Mouse (Mus musculus): Measurements from ENCODE around the gene Rnf182. TPM values are rescaled to one million over a fixed set of nuclear protein-coding genes. Genes with fewer than 3 reads are reported as not detected.

The Rnf182 gene
- total RNA-seq, 2 experiments from 2014 or later, result 0.08 to 0.27 TPM

DNA sequence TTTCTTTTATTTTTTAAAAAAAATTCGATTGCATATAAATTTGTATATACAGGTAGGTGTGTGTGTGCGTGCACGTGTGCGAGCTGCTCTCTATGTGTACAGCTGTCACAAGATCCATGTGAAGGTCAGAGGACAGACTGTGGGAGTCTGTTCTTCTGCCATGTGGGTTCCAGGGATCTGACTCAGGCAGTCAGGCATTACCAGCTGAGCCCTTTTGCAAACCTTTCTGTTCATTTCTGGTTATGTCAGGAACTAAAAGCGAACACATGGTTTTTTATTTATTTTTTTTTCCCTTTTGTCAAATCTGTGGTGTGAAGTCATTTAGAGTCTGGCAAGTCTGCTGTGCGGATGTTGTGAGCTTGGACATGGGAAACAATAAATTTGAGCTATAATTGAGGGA lies 6.7 kb upstream of the Rnf182 start:
- intact Hi-C loops (cut with DNase I), result no loop called here
- no peak for DNase-seq

DNA sequence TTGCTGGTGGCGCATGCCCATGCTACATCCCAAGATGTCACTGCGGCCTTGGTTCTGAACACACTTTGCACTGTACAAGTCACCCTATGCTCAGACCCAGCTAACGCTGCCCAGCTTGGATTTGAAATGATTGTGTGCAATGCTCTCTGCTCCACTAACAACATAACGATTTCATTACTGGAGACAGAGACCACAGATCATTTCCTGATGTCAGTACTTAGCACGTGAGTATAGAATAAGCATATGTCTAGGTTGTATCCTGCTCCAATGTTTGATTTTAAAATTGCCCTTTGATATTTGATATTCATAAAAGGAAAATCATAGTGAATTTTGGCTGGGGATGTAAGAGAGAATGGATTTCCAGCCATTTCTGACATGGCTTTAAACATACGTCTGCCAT lies 3.5 kb upstream of the Rnf182 start:
- intact Hi-C loops (cut with DNase I), result no loop called here

GRCm38 (mm10) chr13:43614667-43615066 lies 843 bp upstream of the Rnf182 start:
- intact Hi-C loops (cut with DNase I), result no loop called here
- DNase-seq, result no peak

More for the DNA sequence above, 3.5 kb upstream of the Rnf182 start:
- no peak for DNase-seq

DNA sequence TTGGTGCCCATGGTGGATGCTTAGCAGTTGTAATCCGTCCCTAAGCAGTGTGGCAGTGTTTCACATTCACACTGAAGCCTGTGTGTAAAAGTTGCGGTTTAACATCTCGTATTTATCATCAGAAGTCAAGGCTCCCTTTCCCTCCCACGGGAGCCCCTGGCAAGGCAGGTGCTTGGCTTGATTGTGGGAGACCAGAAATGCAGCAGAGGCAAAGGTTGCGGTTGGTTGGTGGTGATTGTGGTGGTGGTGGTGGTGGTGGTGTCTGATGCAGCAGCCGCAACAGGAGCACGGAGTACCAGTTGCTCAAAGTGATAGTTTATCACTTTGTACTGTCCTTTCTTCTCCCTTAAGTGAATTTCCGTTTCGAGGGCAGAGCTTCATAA lies 325 bp upstream of the Rnf182 start:
- no peak for DNase-seq
- intact Hi-C loops (cut with DNase I), result no loop called here

DNA sequence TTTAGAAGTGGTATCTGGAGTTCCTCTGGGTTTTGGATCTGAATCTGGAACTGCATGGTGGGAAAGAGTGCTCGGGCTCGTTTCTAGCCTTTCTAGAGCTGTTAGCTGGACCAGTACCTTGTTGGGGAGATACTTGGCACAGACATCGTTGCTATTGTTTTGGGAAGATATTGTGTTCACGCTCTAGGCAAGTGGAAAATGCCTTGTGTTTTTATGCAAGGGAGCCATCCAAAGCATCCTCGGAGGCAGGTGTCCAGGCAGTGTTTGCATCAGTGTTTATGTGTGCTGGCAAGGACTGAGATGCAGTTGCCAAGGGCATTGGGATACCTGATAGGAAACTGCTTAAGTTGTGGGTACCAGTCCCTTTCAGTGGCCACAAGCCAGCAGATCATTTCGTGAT lies 1.0 kb downstream of the Rnf182 start:
- DNase-seq, result no peak
- intact Hi-C loops (cut with DNase I), result no loop called here

GRCm38 (mm10) chr13:43619550-43620175 lies 4.2 kb downstream of the Rnf182 start:
- intact Hi-C loops (cut with DNase I), result no loop called here
- DNase-seq, result no peak

DNA sequence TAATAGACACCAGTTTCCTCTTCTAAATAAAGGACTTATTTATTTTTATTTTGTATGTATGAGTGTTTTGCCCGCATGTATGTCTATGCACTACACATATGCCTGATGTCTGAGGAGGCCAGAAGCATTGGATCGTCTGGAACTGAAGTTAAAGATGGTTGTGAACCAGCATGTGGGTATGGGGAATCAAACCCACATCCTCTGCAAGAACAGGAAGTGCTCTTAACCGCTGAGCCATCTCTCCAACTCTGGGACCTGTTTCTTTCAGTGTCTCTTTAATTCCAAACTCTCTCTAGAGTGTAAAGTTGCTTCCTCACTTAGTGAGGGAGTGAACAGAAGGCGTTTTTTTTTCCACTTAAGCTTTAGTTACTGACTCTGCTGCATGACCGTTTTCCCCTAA lies 12.4 kb downstream of the Rnf182 start:
- intact Hi-C loops (cut with DNase I), result no loop called here
- no peak for DNase-seq

GRCm38 (mm10) chr13:43629785-43630184 lies 14.3 kb downstream of the Rnf182 start:
- intact Hi-C loops (cut with DNase I), result no loop called here
- peak in 1 of 2 experiments; percentile 24 for DNase-seq

- intact Hi-C loops (cut with DNase I), result no loop called here
- no peak for DNase-seq
Observed at GRCm38 (mm10) chr13:43631266-43631665, 15.8 kb downstream of the Rnf182 start.

GRCm38 (mm10) chr13:43633024-43633423 lies 17.5 kb downstream of the Rnf182 start:
- intact Hi-C loops (cut with DNase I), result no loop called here
- DNase-seq, result no peak

DNA sequence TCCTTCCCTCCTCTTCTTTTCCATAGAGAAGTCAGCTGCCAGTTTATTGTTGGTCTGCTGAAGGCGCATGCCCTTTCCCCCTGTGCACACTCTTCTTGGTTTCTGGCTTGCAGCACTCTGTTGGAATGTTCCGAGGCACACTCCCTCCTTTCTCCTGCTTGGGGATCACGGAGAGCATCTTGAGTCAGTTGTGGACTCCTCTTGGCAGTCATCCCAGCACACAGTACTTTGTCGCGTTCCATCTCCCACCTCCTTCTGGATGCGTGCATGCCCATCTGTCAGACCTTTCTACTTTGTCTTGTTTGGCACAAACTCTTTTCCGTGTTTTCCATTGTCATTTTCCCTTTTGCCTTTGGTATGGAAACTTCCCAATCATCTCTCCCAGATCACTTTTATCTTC lies 22.2 kb downstream of the Rnf182 start:
- no peak for DNase-seq
- intact Hi-C loops (cut with DNase I), result no loop called here

- intact Hi-C loops (cut with DNase I), result no loop called here
- no peak for DNase-seq
Observed at GRCm38 (mm10) chr13:43644991-43645390, 29.5 kb downstream of the Rnf182 start.

DNA sequence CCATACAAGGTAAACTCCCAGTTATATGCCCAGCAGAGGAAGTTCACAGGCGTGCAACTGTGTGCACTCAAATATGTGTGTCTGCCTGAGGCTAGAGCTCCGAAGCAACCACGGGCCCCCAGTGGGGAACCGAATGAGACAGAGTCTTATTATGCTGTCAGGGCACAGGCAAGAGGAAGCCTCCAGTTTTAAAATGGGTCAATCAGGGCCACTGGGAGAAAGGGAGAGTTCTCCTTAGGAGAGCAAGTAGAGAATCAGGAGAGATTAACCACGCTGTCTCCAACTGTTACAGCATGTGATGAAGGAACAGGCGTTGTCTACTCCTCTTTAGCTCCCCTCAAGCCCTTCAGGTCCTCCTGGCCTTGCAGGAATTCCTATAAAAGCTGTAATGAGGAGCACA lies 33.0 kb downstream of the Rnf182 start:
- intact Hi-C loops (cut with DNase I), result no loop called here

DNA sequence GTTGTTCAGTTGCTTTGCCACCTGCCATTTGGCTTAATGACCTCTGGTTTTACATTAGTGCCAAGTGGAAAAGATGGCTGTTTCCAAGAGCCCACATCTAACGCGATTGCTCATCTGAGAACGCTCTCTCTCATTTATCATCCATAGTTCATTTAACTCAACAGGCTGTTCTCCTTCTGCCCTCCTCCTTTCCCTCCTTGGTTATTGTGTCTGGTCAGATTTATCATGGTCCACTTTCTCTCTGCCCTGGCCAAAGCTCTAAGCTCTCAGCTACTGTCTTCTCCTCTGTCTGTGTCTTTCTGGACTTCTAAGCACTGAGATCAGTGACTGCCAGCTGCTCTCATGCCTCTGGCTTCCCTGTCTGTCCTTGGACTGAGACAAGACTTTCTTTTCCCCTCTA lies 35.8 kb downstream of the Rnf182 start:
- intact Hi-C loops (cut with DNase I), result no loop called here
- no peak for DNase-seq

More for the DNA sequence above, 33.0 kb downstream of the Rnf182 start:
- no peak for DNase-seq

- intact Hi-C loops (cut with DNase I), result no loop called here
- no peak for DNase-seq
Observed at GRCm38 (mm10) chr13:43654091-43654490, 38.6 kb downstream of the Rnf182 start.

DNA sequence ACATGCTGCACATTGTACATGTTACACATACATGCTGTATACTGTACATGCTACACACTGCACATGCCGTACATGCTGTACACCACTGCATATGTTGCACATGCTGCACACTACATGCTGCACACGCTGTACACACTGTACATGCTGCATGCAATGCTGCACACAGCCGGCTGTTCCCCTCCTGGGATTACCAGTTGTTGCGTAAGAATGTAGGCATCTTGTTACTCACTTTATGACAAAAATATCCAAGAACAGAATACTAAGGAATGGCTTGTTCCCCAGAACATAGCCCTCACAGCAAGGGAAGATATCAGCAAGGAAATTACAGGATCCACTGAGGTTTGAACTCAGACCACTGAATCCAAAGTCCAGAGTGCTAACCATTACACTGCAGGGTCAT lies 47.7 kb downstream of the Rnf182 start:
- intact Hi-C loops (cut with DNase I), result no loop called here
- DNase-seq, result no peak

- DNase-seq, result no peak
- intact Hi-C loops (cut with DNase I), result no loop called here
Observed at GRCm38 (mm10) chr13:43666130-43666529, 50.6 kb downstream of the Rnf182 start.

DNA sequence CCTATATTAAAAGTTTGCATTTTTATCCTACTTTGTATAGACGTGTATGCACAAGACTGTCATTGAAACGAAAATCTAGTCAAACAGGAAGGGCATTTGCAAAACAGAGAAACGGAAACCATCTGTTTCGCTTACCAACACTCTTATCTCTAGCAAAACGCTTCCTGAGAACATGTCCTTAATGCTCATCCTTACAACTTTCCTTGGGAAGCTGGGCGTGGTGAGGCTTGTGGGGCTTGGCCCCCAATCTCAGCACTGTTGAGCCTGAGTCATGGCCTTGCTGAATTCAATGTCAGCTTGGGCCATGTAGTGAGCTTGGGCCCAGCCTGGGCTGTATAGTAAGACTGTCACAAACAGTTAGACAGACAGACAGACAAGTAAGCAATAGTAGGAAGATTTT lies 51.4 kb downstream of the Rnf182 start:
- intact Hi-C loops (cut with DNase I), result no loop called here
- DNase-seq, result no peak

GRCm38 (mm10) chr13:43677159-43677882 lies 61.8 kb downstream of the Rnf182 start:
- intact Hi-C loops (cut with DNase I), result no loop called here

DNA sequence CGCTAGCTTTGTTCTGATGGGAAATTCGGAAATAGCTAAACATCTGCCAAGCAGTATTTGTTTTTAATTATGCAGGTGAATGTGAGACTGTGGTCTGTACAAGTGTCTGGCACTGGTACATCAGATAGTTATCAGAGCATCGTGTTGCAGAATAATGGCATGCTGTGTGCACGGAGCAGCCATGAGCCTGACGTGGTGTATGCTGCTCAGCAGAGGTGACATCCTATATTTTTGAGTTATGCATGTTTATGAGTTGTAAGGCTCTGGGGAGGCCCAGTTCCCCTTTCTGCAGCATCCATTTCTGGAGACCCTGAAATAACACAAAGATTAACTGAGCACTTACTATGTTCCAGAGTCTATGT lies 62.4 kb downstream of the Rnf182 start:
- intact Hi-C loops (cut with DNase I), result no loop called here
- DNase-seq, result no peak

More at GRCm38 (mm10) chr13:43677159-43677882, 61.8 kb downstream of the Rnf182 start:
- DNase-seq, result no peak

- intact Hi-C loops (cut with DNase I), result no loop called here
- DNase-seq, result peak in 1 of 2 experiments; percentile 15
Observed at GRCm38 (mm10) chr13:43684499-43684994, 69.0 kb downstream of the Rnf182 start.

- intact Hi-C loops (cut with DNase I), result no loop called here
- DNase-seq, result no peak
Observed at GRCm38 (mm10) chr13:43688065-43688464, 72.6 kb downstream of the Rnf182 start.

Data from gastrocnemius, postnatal 36 days (tissue).